Mouse (Mus musculus) layer of hippocampus, postnatal 14 days (tissue): ENCODE measurements around the gene Lemd1. TPM values are rescaled to one million over a fixed set of nuclear protein-coding genes. Genes with fewer than 3 reads are reported as not detected.
"Not testable (repeated sequence)": the region's sequence is repeated elsewhere in the genome, so short reads cannot be mapped to it uniquely, and the experiment has no call there.

ENCODE experiments used
- DNase-seq, 2 experiments: peaks; one replicate each; pipeline ENCODE4 v3.0.0; 2021 to 2022; ENCODE audit warnings: low spot score in 2 of 2, mixed read lengths in 1 of 2
- long read RNA-seq, 2 experiments: library from polyadenylated mRNA; stranded (forward); transcript quantifications; one replicate each; pipeline ENCODE4 v2.0.0; 2021
- total RNA-seq, 2 experiments: library from RNA; stranded (reverse); gene quantifications; 2 replicates each; pipeline ENCODE4 v1.2.3; 2021

Lemd1 gene
- 1 to 10 TPM; 1.4 to 1.8 TPM for total RNA-seq
- long read RNA-seq, experiment 1 = 0 reads
- long read RNA-seq, experiment 2, partial matches to known transcripts = 0 of 3 reads
- long read RNA-seq, experiment 2, other reads (novel, unspliced or antisense) = 2 of 3 reads

GRCm38 (mm10) chr1:132191093-132191785 is at the start of gene Lemd1, which contains the start of gene AC124108.1:
Gene Lemd1, plus strand, starts transcription at chr1:132191431.
Gene AC124108.1, plus strand, starts transcription at chr1:132191457.
- no peak for DNase-seq

- DNase-seq = no peak
These were observed 49.5 kb upstream of the Lemd1 start for GRCm38 (mm10) chr1:132141753-132142152.

DNA sequence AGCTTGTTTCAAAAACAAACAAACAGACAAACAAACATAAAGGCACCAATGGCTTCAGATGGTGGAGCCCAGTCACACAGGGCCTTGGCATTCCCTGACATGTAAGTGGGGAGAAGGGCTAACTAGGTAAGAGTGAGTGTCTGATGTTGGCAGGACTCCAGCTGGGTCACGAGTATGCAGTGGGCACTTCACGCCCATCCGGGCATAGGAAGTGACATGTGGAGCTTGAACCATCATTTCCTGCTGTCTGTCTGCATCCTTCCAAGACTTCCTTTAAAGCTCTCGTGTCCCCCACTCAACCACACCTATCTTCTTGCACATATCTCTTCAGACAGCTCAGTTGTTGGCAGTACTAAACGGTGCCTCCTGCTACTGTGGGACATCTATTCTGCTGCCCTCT is 48.2 kb upstream of the Lemd1 start:
- DNase-seq = no peak

DNA sequence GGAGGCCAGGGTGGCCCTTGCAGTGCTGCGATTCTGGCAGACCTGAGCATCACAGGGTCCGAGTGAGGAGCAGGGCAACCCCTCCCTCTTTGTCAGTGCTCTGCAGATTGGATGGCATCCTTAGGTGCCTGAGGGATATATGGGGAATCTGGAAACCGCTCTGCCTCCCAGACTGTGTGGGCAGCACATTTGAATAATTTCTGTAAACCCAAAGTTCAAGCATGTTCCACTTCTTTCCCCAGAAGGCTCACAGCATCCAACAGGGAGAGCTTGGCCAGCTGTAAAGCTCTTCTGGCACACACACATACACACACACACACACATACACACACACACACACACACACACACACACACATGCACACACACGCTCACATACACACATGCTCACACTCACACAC is 47.5 kb upstream of the Lemd1 start:
- no peak for DNase-seq

DNA sequence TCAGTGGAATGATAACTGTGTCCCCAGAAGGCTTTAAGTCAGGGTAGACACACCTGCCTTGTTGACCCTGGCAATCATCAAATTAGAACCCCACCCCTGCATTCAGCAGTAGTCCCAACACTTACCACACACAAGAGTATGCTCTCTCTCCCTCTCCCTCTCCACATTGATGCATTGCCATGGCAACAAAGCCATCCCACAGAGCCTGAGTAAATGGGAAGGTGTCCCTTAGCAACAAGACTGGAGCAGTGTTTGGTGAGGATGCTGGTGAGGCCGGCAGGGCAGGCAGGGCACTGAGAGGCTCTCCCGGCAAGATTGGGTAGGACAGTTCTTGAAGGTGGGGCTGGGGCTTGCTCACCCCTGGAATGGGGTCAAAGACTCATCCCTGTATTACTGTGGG is 47.0 kb upstream of the Lemd1 start:
- peak in 1 of 2 experiments; percentile 75 for DNase-seq

DNA sequence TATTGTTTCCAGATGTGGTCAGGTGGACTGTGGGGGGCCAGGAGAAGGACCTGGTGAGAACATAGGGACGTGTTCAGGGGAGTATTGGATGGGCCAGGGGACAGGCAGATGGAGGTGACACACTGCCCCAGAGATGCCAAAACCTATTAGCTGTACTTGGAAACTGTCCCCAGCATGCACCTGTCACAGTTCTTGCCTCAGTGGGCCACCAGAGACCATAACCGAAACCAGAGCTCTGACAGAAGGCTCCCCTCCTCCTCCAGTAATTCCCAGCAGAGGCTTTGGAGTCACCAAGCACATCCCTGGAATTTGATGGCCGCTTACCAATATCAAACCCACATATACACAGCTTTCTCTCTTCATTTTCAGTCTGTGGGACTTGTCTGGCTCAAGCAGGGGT is 46.4 kb upstream of the Lemd1 start:
- DNase-seq = peak in 1 of 2 experiments; percentile 55

- no peak for DNase-seq
These were observed 45.1 kb upstream of the Lemd1 start for GRCm38 (mm10) chr1:132145973-132146685.

DNA sequence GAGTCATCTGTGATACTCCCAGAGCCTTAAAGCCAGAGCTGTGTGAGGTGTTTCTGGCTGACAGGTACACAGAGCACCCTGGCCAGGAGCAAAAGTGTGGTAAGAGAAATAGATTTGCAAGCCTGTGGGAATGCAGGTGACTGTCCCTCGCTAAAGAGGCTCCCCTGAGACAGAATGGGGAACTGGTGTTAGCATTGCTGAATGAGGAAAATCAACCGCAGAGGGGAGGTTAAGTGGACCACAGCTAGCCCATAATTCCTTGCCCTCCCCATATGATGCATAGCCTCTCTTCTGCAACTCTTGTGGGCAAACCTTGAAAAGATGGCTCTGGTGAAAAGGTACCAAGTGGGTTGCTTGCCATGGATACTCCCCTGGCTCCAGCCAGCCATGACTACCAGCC is 41.8 kb upstream of the Lemd1 start:
- DNase-seq = no peak

DNA sequence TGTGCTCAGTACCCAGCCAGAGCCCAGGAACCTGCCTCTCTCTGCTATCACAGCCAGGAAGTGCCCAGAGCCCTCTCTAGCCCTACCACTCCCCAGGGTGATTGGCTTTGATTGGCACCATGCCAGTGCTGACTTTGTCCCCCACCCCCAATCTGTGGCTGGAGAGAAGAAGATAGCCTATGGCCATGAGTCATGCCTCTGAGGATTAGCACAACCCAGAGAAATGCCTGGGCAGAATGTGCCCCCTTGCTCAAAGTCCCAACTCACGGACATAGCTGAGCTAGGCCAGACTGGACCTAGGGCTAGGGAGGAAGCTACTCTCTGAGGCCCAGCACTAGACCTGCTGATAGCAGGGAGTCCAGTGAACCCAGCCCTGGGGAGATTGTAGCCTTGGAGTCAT is 41.1 kb upstream of the Lemd1 start:
- DNase-seq = no peak

GRCm38 (mm10) chr1:132150817-132151601 is 40.2 kb upstream of the Lemd1 start:
- no peak for DNase-seq

DNA sequence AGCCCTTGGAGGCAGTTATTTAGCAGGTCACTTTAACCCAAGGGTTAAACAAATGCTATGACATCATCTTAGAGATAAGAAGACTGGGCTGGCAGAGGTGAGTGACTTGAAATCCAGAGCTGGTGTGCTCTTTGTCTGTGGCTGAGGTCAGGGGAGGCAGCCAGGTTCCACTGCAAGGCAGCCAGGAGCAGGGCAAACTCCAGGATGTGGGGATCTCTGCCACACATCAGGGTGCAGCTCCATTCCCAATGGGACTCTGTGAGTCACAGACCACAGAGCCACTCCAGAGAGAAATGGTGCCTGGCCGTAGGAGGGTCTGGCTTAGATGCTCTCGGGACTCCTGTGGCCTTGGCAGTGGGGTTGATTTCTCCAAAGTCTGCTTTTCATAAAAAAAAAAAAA is 39.3 kb upstream of the Lemd1 start:
- DNase-seq = no peak

DNA sequence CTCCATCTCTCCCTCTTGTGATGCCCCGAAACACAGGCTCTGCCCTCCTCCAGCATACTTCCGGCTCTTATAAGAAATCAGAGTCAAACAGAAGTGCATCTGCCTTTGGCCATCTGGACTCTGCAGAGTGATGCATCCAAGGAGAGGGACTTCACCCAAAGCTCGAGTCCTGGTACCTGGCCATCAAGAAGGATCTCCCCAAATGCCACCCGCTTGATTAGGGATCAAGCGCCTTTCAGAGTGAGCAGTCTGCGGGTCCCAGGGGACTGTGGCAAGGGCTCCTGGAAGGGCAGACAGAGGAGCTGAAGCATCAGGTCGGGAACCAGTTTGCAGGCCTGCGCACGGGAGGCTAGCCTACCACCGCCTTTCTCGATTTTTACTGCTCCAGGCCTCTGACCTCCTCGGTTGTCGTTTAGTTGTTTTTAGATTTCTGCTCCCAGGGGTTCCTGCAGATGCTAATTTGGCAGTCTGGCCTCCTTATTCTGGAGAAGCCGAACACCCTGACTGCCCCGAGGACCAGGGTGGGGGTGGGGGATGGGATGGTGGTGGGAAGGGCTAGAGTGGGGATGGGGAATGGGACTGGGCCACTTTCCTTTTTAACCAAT is 38.0 kb upstream of the Lemd1 start:
- no peak for DNase-seq

- no peak for DNase-seq
These were observed 37.5 kb upstream of the Lemd1 start for GRCm38 (mm10) chr1:132153691-132154090.

GRCm38 (mm10) chr1:132155737-132156136 is 35.5 kb upstream of the Lemd1 start:
- peak; percentile 69 to 86 for DNase-seq

- peak; percentile 87 to 89 for DNase-seq
These were observed 34.0 kb upstream of the Lemd1 start for GRCm38 (mm10) chr1:132157016-132157781.

- DNase-seq = no peak
These were observed 33.4 kb upstream of the Lemd1 start for GRCm38 (mm10) chr1:132157808-132158207.

- DNase-seq = no peak
These were observed 32.5 kb upstream of the Lemd1 start for GRCm38 (mm10) chr1:132158741-132159140.

DNA sequence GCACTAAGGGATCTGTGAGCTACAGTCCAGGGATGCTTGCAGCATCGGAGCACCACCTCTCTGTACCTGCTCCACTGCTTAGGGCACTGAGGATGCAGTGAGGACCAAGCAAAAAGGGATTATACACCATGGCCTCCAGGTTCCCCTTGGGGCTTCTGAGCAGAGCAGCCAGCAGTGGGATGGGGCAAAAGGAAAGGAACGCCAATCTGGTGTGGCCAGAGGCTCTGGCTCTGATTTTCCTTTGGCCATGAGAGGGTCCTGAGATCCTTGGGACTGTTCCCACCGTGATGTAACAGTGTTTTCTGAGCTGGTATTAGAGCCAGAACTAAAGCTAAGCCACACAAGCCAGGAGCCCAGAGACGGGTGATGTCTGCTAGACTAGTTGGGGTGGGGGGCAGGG is 31.6 kb upstream of the Lemd1 start:
- no peak for DNase-seq

GRCm38 (mm10) chr1:132161211-132161880 is 29.9 kb upstream of the Lemd1 start:
- no peak for DNase-seq

DNA sequence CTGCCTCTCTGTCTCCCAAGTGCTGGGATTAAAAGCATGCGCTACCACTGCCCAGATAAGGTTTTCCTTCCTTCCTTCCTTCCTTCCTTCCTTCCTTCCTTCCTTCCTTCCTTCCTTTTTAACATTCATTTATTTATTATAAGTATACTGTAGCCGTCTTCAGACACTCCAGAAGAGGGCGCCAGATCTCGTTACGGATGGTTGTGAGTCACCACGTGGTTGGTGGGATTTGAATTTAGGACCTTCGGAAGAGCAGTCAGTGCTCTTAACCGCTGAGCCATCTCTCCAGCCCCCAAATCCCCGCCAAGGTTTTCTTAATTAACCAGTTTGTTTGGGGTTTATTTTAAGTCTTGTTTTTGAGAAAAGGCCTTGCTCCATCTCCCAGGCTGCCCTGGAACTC is 28.6 kb upstream of the Lemd1 start:
- DNase-seq = not testable (repeated sequence)
